Mouse (Mus musculus) kidney, adult 18-20 months (tissue): Measurements from ENCODE around the gene Pin1rt1.

Experiments used
- DNase-seq: peaks from one replicate; pipeline ENCODE4 v3.0.0; 2021

Pin1rt1 gene

DNA sequence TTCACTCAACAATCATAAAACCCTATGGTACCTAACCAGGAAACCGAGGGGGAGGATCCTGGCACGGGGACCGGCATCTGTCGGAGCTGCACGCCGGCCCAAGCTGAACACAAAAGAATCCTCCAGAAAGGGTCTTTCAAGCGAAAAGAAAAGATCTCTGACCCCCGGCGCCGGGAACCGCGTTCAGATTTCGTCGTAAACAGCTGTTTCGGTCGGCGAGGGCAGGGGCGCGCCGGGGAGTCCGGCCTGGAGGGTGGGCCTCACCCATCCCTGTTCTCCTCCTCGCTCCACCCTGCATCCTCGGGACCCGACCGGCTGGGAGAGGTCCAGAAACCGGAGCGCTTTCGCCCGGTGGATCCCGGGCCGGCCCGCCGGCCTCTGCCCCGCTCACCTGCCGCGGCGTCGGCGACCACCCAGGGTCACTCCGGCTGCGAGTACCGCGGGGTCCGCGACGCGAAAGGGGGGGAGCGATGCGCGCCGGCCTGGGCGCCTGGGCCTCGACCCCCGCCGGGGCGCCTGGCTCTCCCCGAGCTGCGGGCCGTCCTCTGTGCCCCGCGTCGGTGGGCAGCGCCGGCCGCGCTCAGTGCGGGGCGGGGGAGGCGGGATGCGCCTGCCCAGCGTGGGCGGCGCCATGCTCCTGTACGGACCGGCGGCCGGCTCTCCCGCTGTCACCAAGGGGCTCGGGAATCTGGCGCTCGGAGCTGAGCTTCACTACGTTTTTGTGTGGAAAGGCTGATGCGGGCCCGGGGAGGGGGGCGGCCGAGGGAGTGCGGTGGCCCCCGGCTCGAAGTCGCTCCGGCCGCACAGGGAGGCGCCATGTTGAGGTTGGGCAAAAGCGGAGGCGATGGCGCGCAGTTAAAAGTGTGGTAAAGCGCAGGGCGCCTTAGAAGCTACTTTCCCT is 4.3 kb downstream of the Pin1rt1 start, which contains the start of gene Tcp11l1:
Tcp11l1 (minus strand) TSS at position 585 of the 901 bp plus-strand sequence.
- DNase-seq: peak; percentile 85

DNA sequence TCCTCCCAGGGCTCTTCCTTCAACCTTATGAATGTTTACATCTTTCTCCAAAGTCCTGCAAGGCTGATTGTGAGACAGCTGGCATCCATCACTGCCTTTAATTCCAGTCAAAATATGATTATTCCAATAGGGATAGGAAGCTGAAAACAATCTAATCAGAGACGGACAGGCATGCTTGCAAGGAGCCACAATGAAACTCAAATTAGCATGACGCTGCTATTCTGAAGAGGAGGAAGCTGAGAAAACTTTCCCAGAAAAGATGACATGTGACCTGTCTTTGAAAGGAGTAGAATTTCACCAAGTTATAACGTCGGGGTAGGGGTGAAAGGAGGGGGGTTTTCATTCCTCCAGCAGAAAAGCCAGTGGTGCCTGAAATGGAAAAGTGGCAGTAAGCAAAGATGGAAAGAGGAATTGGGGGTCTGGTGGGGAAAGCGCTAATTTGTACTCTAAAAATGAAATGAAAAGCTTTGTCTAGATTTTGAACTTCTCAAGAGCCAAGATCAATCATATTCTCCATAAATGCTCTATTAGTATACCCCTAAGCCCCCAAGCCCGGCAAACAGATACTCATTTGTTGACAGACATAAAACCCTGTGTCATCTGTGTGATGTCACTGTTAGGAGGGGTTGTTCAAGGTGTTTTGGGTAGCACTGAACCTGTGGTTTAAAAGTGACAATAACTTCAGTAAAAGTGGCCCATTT is 5.4 kb downstream of the Pin1rt1 start:
- no peak for DNase-seq

DNA sequence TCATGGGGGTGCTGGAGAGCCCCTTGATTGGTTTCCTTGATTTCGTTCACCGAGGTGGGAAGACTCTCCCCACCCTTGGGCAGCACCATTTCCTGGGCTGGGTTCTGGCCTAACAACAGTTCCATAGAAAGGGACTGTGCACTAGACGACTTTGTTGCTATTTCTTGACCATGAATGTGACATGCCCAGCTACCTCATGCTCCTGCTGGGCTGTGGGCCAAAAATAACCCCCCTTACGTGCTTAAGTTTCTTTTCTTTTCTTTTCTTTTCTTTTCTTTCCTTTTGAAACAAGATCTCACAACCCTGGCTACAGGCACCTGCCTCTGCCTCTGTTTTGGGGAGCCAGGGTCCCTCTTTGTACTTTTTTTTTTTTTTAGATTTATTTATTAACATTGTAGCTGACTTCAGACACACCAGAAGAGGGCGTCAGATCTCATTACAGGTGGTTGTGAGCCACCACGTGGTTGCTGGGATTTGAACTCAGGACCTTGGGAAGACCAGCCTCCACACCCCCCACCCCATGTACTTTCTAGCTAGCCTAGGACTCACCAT is 6.3 kb downstream of the Pin1rt1 start:
- no peak for DNase-seq

DNA sequence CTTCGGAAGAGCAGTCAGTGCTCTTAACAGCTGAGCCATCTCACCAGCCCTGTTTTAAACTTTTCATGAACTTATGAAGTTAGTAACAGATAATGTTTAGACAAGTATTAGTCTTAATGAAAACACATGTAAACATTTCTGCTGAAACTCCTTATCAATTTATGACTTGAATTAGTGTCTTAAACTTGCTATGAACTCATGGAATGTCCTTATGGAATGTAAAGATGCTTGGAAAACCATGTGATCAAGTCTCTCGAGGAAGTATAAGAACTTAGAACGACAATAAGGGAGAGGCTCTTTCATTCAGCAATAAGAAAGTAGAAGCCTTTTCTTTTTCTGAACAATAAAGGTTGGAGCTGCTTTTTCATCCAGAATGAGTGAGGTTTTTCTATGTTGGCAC is 11.8 kb downstream of the Pin1rt1 start:
- DNase-seq: no peak

DNA sequence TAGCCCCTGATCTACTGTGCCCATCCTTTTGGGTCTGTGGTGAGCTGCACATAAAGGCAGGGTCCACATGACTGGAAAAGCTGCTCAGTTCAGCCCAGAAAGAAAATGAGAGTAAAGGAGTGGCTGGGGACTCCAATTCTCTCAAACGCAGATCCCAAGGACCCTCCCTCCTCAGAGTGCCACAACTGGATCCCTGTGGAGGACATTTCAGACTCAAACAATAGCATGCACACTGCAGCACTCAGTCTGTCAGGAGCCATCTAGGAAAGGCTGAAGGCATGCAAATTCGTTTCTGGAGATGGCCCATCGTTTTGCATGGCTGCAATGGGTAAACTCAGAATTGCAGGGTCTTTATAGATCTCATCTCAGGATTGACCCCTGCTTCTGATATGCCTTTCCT is 13.0 kb downstream of the Pin1rt1 start:
- DNase-seq: no peak

DNA sequence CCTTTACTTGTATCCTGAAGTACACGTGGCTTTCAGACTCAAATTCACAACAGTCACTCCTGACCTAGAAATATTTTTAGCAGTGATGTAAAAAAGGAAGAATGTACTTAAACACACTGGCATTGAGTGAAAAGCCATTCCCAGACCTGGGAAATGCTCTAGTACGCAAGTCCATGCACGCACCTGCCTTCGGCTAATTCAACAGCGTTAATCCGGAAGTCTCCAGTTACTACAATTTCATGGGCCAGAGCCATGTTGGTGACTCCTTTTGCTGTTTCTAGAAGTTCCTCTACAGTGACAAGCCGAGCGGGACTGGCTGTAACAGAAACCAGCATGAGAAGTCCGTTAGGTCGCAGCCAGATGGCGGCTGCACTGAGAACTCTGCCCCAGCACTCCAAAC is 16.5 kb downstream of the Pin1rt1 start:
- no peak for DNase-seq

DNA sequence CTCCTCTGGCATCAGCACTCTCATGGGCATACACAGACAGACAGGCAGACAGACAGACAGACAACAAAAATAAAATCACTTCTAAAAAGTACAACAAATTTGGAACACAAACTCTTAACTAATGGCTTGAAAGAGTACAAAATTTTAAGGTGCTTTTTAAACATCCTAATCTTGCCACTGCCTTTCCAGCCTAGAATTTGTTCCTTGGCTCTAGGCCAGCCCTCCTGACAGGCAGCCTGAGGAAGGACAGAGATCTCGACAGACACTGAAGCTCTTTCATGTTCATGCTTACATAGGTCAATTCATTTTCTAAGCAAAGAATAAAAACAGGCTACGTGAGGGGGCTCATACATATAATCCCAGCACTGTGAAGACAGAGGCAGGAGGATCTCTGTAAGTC is 23.6 kb downstream of the Pin1rt1 start:
- DNase-seq: no peak

DNA sequence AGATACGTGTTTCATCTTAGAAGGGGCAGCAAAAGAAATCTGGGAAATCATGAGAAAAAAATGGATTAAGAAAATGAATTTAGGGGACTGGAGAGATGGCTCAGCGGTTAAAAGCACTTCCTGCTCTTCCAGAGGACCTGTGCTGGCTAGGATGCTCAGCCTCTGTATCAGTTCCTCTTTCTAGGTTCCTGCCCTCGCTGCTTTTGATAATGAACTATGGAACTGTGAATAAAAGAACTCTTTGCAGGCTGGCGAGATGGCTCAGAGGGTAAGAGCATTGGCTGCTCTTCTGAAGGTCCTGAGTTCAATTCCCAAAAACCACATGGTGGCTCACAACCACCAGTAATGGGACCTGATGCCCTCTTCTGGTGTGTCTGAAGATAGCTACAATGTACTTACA is 25.5 kb downstream of the Pin1rt1 start:
- no peak for DNase-seq

DNA sequence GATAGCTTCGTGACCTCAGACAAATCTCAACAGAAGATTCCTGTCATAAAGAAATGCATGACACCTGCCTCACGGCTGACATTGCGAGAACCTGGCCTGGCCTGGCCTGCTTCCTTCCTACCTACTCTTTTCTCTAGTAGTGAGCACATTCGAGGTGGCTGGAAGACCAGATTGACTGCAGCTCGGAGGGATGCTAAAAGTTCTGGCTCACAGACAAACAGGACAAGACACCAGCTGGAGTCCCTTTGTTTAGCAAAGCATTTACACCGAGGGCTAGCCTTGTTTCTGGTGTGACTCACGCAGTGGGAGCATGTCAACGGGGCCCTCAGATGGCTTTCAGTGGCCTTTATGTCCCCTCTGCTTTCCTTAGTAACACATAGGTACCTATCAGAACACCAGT is 27.5 kb downstream of the Pin1rt1 start:
- no peak for DNase-seq

DNA sequence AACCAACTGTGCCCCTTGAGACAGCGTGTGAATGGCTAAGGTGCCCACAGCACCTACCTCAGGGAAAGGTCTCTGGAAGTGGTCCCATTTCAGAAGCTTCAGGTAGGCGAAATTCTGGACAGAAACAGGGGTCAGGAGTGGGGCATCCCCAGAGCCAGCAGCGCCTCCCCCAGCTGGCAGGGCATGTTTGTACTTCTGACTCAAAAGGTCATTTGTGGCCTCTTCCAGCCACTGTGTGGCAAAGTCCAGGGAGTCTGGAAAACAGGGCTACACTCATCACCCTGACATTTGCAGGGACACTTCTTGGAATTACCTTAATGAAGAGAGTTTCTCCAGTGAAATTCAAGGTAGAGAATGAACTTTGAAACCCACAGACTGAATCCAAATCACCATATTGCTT is 27.9 kb downstream of the Pin1rt1 start:
- DNase-seq: peak; percentile 38

DNA sequence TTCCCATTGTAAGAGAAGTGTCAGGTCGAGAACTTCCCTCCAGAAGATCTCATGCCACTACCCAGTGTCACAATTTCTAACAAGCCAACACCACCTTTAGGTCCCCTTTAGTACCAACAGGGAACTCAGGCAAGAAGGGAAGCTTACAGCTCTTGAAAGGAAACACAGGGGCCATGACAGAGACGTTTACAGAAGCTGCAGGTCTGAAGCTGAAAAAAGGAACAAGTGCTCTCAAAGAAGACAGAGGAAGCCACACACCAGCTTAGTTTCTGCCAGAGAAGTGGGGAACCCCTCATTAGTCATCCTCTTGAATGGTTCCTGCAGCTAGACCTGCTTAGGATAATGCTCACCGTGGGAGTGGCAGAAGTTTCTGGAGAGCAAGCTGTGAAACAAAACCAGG is 28.9 kb downstream of the Pin1rt1 start:
- DNase-seq: no peak

DNA sequence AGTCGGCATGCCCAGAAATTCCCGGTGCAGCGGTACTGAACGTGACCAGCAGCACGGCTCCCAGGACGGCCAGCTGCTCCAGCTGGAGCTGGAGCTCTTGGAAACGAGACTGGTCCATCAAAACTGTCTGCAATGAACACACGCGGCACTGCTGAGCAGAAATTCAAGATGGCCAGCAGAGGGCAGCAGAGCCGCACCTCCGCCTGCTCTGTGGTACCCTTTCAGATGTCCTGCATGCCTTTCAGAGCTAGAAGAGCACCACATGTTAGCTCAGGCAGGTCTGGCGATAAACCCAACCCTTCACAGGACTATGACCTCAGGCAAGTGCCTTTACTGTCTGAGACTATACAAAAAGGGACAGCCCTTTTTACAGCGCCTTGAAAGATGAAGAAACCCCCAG is 30.8 kb downstream of the Pin1rt1 start:
- peak; percentile 85 for DNase-seq

DNA sequence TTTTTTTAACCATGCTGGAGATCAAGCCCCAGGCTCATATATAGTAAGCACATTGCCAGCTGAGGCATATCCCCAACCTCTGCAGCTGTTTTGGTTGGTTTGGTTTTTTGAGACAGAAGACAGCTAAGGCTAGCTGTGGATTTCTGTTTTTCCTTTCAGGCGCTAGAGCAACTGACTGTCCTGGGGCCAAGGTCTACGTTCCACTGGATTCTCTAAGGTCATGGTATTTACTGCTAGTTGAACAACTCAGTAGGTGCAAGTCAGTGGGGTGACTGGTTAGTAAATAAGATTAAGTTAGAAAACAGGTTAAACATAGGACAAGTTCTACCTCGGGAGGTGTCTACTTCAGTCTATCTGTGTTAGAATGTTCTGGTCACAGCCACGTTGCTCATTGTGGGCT is 31.4 kb downstream of the Pin1rt1 start:
- DNase-seq: no peak

DNA sequence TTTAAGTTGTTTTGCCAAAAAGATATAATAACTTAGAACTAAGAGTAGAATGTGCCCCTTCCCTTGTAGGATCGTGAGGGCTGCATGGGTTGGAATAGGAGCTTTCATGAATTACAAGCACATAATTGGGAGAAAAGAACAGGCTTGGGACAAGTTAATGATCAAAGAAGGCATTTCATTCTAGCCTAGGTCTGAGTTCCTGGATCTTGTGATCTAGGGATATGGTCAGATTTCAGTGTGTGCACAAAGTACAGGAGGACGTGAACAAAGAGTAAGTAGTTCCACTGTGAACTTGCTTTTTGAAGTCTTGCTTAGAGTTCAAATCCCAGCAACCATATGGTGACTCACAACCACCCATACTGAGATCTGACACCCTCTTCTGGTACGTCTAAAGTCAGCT is 38.9 kb downstream of the Pin1rt1 start:
- no peak for DNase-seq

DNA sequence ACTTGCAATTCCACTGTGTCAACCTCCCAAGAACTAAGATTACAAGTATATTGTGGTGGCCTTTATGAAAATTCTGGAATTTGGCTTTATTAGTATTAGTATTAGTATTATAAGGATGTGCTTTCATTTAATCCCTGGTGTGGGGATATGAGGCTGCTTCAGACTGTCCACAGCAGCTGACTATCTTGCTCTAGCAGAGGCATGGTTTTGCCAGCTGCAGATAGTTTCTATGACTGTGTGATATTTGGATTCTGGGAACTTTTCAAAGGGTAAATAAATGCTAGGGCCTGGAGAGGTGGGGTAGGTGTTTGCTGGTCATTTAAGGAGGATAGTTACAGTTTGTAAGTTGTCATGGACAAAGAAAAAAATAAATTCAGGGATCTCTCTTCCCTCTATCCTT is 44.5 kb downstream of the Pin1rt1 start:
- DNase-seq: no peak

DNA sequence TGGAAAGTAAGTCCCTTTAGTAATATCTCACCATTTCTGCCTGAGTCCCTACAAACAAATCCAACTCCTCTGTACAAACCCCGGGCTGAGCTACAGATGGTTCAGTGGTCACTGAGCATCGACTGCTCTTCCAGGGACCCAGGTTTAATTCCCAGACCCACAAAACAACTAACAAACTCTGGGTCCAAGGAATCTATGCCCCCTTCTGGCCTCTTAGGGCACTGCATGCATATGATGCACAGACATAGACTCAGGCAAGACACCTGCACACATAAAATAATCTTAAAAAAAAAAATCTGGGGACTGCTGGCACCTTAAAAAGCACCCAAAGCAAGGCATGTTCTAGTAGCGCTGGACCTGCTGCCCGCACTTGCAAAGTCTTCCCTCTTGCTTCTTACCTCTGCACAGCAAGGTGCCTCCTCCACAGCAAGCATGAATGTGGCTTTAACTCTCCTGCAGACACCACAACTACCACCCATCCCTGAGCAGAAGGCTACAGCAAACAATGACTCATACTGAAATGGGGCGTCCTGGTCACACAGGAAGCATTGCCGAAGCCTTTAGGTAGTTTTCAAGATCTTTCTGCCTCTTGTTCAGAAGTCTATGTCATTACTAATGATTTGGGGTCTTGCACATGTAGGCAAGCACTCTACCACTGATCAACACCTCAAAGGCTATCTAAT is 46.9 kb downstream of the Pin1rt1 start:
- no peak for DNase-seq
